In genomic region chr6:4003445-4003844, GRCm38 (mm10) we compare ENCODE assay signal across 9 mouse cellular contexts. TPM values are rescaled to one million over a fixed set of nuclear protein-coding genes. Genes with fewer than 3 reads are reported as not detected.
DNase-seq lines count a peak whose midpoint lies in the region; ATAC-seq and TF ChIP-seq lines count a peak whose summit lies in the region.
"Had no signal": no experiment of that assay in that cellular context is flagged by ENCODE, and none has a peak within 500 bp of the region (broad histone marks: within the 10 kb centered on the region; RNA-seq: fewer than 3 reads in every experiment).

No protein-coding gene starts in this region.

- no peaks in the 10 kb centered on the region for H3K9me3 ChIP-seq in lung, embryonic 16.5 days (ENCODE audit: control insufficient read depth, low read length)
- no peaks in the 10 kb centered on the region for H3K9me3 ChIP-seq in heart, embryonic 10.5 days
- no peaks in the 10 kb centered on the region for H3K9me3 ChIP-seq in limb, embryonic 10.5 days (replicated peaks)

- H3K27me3 ChIP-seq in lung, embryonic 16.5 days (ENCODE audit: control insufficient read depth, insufficient read depth, low read depth, low read length), result no peaks in the 10 kb centered on the region
- H3K27me3 ChIP-seq in heart, embryonic 10.5 days (ENCODE audit: insufficient read depth, poor library complexity, severe bottlenecking), result no peaks in the 10 kb centered on the region
- no peaks in the 10 kb centered on the region for H3K27me3 ChIP-seq in limb, embryonic 10.5 days (ENCODE audit: low read depth, poor library complexity, severe bottlenecking)
- H3K27me3 ChIP-seq in small intestine, adult 2 months (ENCODE audit: control insufficient read depth, insufficient read depth, low read length), result no peaks in the 10 kb centered on the region

- peak overlapping the region; percentile 62 for H3K4me3 ChIP-seq in lung, embryonic 16.5 days (ENCODE audit: low read length)
- H3K4me3 ChIP-seq in heart, embryonic 10.5 days, result peak overlapping the region; percentile 70
- H3K4me3 ChIP-seq in limb, embryonic 10.5 days, result peak overlapping the region; percentile 56
- peak overlapping the region; percentile 66; the same call in 1 of the 2 replicates for H3K4me3 ChIP-seq in small intestine, adult 2 months (ENCODE audit: low read depth, low read length)

- TF ChIP-seq CTCF in small intestine, adult 2 months (IDR thresholded peaks at IDR 0.05; ENCODE audit: extremely low read depth, insufficient read length, insufficient replicate concordance, low read depth, low read length), result no peak

- peaks cover under 1% of the 10 kb centered on the region; the same call in 1 of the 2 replicates for H3K36me3 ChIP-seq in lung, embryonic 16.5 days (ENCODE audit: control insufficient read depth, insufficient read depth, low read length)
- H3K36me3 ChIP-seq in heart, embryonic 10.5 days, result no peaks in the 10 kb centered on the region
- no peaks in the 10 kb centered on the region for H3K36me3 ChIP-seq in limb, embryonic 10.5 days
- no peaks in the 10 kb centered on the region for H3K36me3 ChIP-seq in small intestine, adult 2 months (ENCODE audit: control insufficient read depth, insufficient read depth, low read length)

- H3K27ac ChIP-seq in lung, embryonic 16.5 days (ENCODE audit: low read length), result peak overlapping the region; percentile 97
- peak overlapping the region; percentile 94 for H3K27ac ChIP-seq in heart, embryonic 10.5 days
- H3K27ac ChIP-seq in limb, embryonic 10.5 days, result peak overlapping the region; percentile 92
- H3K27ac ChIP-seq in small intestine, adult 2 months (ENCODE audit: insufficient read depth, low read depth, low read length), result peak overlapping the region; percentile 20

- peaks cover 7% of the 10 kb centered on the region for H3K4me1 ChIP-seq in lung, embryonic 16.5 days (replicated peaks; ENCODE audit: control insufficient read depth, insufficient read depth, low read length)
- 0 out of 2 replicates have a peak, but pooled peaks cover 7% of the 10 kb centered on the region for H3K4me1 ChIP-seq in heart, embryonic 10.5 days
- peaks cover 19% of the 10 kb centered on the region for H3K4me1 ChIP-seq in limb, embryonic 10.5 days
- no peaks in the 10 kb centered on the region for H3K4me1 ChIP-seq in small intestine, adult 2 months (ENCODE audit: control insufficient read depth, insufficient read depth, insufficient read length, low read length)

- WGBS in lung, embryonic 16.5 days, result 13% methylated on average over 4 of the region's 4 CpGs
- WGBS in heart, embryonic 10.5 days, result 43% methylated on average over 4 of the region's 4 CpGs
- WGBS in limb, embryonic 10.5 days, result 66% methylated on average over 4 of the region's 4 CpGs
- WGBS in small intestine, adult 2 months, result 31% methylated on average over 4 of the region's 4 CpGs

- peak overlapping the region; percentile 64 for H3K4me2 ChIP-seq in lung, embryonic 16.5 days (ENCODE audit: low read depth, low read length)

- DNase-seq in lung, postnatal 36 days, result no peak
- no peak for DNase-seq in heart, embryonic 10.5 days (ENCODE audit: low spot score)
- DNase-seq in limb, embryonic 10.5 days (ENCODE audit: low spot score), result no peak
- no peak for DNase-seq in frontal cortex, postnatal 25 days (ENCODE audit: low spot score in 2 of 2)
- no peak for DNase-seq in cerebellum, adult 9-10 months
- no peak for DNase-seq in adrenal gland, postnatal 25 days

- peak overlapping the region; percentile 6; the same call in 1 of the 2 replicates for H3K9ac ChIP-seq in lung, embryonic 16.5 days (ENCODE audit: low read length)

- peak; percentile 48 for ATAC-seq in lung, embryonic 16.5 days (ENCODE audit: low read depth)
- ATAC-seq: Patski had no signal

- no peak for TF ChIP-seq POLR2A in small intestine, adult 2 months (IDR thresholded peaks at IDR 0.05; ENCODE audit: low read depth, low read length)

RNA-seq across cellular contexts. Expression of gene Gng11, which starts 0.3 kb away (rescaled TPM):
- polyA plus RNA-seq in lung, embryonic 16.5 days (2015; fragmentation: Nextera tagmentation; extraction: Ambion mirVana), result 161 and 166 TPM in 2 replicates
- 49.5 and 57.8 TPM in 2 replicates for polyA plus RNA-seq in heart, embryonic 10.5 days (2016; fragmentation: Nextera tagmentation; extraction: Ambion mirVana)
- 31.5 and 35.1 TPM in 2 replicates for polyA plus RNA-seq in limb, embryonic 10.5 days (2016; fragmentation: Nextera tagmentation; extraction: Ambion mirVana)
- polyA plus RNA-seq in small intestine, adult 2 months (2012; rRNA removed), result 3.7 and 14.6 TPM in 2 replicates
- total RNA-seq in adrenal gland, postnatal 25 days (2021), result 23.4 and 29.8 TPM in 2 replicates
- polyA plus RNA-seq: Patski had no signal

RNA-seq across cellular contexts. Expression of gene Gngt1, which starts 9.9 kb away (rescaled TPM):
- not detected in 2 replicates for polyA plus RNA-seq in lung, embryonic 16.5 days (2015; fragmentation: Nextera tagmentation; extraction: Ambion mirVana)
- not detected in 2 replicates for polyA plus RNA-seq in heart, embryonic 10.5 days (2016; fragmentation: Nextera tagmentation; extraction: Ambion mirVana)
- not detected in 2 replicates for polyA plus RNA-seq in limb, embryonic 10.5 days (2016; fragmentation: Nextera tagmentation; extraction: Ambion mirVana)
- polyA plus RNA-seq in small intestine, adult 2 months (2012; rRNA removed), result not detected in 2 replicates
- not detected in 2 replicates for total RNA-seq in adrenal gland, postnatal 25 days (2021)

RNA-seq across cellular contexts. Expression of gene Tfpi2, which starts 14.7 kb away (rescaled TPM):
- polyA plus RNA-seq in lung, embryonic 16.5 days (2015; fragmentation: Nextera tagmentation; extraction: Ambion mirVana), result 3.6 and 4.5 TPM in 2 replicates
- 3.0 and 3.9 TPM in 2 replicates for polyA plus RNA-seq in heart, embryonic 10.5 days (2016; fragmentation: Nextera tagmentation; extraction: Ambion mirVana)
- polyA plus RNA-seq in limb, embryonic 10.5 days (2016; fragmentation: Nextera tagmentation; extraction: Ambion mirVana), result 0.41 and 0.90 TPM in 2 replicates
- polyA plus RNA-seq in small intestine, adult 2 months (2012; rRNA removed), result 0.23 and 0.39 TPM in 2 replicates
- 4.1 and 6.0 TPM in 2 replicates for total RNA-seq in adrenal gland, postnatal 25 days (2021)
- polyA plus RNA-seq: Patski had no signal

Comparison
In these comparisons a context has a peak if more than half of its experiments do, and no peak if none do; other contexts are left out.
1. H3K27ac ChIP-seq: peak in every context shown above with its lines; median percentile 97 in lung, embryonic 16.5 days; 94 in heart, embryonic 10.5 days; 92 in limb, embryonic 10.5 days; 20 in small intestine, adult 2 months.